Mouse (Mus musculus): ENCODE results near the gene Fignl1.

The Fignl1 gene

DNA sequence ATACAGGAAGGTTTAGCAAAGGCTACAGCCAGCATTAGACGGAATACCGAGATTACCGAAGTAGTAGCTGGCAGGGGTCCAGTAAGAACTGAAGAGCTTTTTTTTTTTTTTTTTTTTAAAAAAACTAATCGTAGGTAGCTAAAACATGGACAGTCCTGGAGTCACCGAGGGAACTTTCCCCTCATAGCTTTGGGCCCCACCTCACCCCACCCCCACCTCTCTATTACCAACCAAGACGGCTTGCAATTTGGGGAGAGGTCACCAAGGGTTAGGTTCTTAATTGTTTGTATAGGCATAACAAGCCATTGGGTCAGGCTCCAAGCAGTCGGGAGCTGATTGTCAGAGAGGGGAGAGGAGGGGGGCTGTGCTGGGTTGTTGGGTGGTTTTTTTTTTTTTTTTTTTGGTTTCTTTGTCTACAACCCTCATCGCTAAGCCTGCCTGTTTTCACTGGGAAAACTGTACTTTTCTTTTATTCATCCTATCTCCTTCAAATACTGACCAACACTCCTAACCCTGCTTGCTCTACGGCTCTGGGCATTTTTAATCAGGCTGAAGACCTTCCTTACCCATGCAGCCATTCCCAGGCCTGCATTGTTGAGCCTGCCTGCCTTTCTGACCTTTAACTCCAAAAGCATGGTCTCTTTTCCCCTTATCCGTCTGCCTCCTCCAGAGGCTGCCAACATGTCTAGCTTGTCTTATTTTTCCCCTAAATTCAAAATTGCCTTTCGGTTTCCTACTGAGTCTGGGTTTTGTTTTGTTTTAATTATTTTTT, 828 bp upstream of the Fignl1 start:
- DNase-seq (ENCODE audit: low read depth), result no peak

DNA sequence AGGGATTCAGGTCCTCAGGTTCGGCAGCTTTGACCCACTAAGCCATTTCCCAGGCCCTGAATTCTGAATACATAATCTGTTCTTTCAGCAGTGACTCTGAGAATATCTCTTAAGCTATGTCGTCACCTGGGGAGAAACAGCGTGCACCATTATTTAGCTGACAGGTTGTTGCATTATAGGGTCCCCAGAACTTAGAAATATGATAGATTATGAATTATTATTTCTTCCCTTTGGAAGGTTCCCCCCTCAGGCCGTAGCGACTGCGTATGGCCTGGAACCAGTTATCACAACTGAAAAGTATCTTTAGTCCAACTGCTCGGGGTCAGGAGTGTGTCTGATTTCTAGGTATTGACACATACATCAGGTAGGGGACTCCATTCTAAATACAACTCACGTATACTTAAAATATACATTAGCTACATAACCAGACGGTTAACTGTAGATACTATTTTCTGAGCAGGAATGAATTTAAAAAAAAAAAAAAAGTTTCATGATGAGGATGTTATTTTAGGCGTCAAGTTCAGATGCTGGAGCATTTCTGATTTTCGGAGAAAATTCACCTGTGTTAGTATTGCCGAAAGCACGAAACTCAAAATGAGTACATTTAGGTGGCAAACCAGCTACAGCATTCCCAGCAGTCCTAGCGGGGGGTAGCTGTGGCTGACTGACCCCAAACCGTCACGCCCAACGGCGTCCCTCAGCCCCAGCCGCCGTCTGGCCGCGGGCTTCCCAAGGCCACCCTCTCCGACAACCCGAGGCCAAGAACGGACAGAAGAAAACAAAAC, 535 bp downstream of the Fignl1 start:
- no peak for DNase-seq (ENCODE audit: low read depth)

DNA sequence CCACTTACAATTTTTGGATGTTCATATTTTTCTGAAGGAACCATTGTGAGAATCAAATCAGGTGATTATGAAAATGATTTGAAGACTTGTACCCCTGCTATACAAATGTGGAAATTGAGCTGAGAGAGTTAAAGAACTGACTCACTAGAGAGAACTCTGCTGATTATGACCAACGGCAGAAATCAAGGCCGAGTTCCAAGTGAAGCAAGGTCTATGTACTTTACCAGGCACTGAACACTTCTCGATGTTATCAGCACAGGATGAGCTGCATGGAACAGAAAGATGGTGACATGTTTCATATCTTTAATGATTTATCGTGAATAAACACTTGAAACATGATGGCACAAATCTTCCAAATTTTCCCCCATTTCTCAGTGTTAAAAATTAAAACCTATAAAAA, 2.8 kb downstream of the Fignl1 start:
- no peak for DNase-seq (ENCODE audit: low read depth)

DNA sequence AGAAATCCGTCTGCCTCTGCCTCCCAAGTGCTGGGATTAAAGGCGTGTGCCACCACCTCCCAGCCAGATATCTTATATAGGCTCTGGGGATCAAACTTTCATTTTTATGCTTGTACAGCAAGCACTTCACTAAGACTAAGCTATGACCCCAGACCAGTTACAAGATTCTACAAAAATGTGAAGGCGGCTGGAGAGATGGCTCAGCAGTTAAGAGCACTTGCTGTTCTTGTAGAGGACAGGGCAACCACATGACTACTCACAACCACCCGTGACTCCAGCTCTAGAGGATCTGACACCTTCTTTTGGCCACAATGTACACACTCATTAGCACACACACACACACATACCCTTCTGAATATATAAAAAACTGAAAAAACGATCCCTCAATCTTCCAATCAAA, 4.3 kb downstream of the Fignl1 start:
- no peak for DNase-seq (ENCODE audit: low read depth)

DNA sequence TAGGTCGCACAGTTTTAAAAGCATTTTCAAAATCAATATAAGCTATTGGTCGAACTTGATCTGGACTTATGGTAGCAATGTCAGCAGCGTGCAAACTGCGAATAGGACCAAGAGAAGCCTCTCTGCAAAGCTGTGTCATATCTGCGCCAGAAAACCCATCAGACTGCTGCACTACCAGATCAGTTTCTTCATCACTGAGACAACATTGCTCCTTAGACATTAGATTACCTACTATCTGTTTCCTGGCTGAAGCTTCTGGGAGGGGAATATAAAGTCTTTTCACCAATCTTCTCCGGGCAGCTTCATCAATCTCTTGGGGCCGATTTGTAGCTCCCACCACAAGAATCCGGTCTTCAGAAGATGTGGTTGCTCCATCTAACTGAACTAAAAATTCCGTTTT, 7.7 kb downstream of the Fignl1 start:
- no peak for DNase-seq (ENCODE audit: low read depth)

DNA sequence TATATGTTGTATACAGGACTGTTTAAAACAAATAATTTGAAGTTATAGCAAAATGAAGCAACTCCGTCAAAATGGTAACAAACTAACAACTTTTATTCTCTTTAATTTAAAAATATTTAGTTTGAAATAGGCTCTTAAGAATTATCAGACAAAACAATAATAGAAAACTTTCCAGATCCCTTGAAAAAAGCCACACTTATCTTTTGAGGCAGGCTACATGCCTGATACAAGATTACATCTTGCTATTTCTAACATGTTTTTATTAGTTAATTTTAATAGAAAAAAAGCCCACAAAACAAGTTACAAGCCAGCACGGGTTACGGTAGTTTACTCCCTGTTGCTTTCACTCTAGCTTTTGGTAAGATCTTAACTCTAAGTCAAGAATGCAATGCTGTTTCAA, 8.5 kb downstream of the Fignl1 start:
- no peak for DNase-seq (ENCODE audit: low read depth)

DNA sequence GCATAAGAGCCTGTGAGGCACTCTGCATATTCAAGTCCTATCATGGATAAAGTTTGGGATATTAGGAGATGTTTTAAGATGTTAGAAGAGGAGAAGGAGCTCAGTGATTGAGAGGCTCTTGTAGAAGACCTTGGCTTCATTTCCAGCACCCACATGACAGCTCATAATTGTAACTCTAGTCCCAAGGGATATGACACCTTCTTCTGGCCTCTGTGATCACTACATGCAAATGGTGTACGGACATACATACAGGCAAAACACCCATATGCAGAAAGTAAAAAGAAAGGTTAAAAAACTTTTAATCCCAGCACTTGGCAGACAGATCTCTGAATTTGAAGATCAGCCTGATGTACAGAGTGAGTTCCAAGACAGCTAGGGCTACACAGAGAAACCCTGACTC, 10.1 kb downstream of the Fignl1 start:
- no peak for DNase-seq (ENCODE audit: low read depth)

DNA sequence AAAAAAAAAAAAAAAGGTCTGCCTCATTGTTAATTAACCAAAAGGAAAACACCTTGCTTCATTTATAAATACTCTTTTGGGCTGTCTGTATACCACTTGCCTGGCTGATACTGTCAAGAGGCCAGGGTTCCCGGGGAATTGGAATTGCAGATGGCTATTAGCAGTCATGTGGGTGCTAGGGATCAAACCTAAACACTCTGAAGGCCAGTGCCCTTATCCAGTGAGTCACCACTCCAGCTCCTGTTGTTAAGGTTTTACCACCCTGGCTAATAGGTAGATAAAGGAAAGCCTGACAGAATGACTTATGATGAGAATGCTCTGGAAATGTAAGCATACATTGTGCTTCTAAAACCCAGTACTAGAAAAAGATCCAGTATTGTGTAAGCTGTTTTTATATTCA, 14.1 kb downstream of the Fignl1 start:
- DNase-seq (ENCODE audit: low read depth), result no peak

DNA sequence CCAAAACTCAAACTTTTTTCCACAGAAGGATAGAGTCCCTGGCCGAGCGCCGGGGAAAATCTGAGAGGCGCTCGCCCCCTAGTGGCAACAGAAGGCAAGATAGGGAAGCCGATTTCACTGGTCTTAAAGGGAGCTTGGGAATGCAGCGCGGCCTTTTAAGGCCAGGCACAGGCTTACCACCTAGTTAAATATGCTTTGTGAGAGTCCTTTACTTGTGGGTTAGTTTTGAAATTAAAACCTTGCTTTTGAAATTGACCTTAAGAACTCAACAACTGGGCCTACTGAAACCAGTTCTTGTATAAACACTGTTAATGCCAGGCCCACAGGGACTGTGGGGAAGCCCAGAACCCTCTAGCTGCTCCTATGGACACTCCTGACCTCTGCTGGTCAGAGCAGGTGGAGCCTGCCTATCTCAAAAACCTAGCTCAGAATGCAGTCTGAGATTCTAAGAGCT, 20.2 kb downstream of the Fignl1 start:
- DNase-seq (ENCODE audit: low read depth), result peak; percentile 90

DNA sequence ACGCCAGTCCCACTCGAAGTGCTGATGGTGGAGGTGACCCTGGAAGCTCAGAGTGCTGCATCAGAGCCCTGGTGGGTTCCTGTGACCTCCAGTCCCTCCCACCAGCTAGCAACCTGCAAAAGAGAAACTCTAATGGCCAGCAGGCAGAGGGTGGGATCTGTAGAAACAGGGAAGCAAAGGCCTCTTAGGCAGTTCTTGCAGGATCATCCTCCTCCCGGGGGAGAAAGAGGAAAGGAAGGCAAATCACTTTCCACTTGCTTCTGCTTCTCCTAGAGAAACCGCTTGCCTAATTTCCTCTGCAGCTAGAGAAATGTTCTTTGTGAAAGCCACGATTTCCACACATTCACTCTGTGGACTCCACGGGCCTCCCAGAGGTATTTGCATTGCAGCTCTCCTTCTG, 23.3 kb downstream of the Fignl1 start:
- no peak for DNase-seq (ENCODE audit: low read depth)

DNA sequence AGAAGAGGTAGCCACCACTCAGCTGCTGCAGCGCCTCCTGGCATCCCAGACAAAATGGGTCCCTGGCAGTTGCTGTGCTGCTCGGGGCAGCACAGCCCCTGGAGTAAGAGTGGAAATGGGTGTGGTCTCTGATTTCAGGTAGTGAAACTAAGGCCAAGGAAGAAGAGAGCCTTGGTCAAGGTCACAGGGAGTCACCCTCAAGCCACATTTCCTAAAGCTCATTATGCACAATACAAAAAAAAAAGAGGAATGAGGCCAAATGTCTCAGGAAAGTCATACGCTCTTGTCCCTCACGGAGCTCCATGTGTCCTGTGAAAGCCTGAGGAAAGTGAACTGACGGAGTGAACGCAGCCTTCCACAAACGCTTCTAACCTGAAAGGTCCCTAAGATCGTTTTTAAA, 27.0 kb downstream of the Fignl1 start:
- no peak for DNase-seq (ENCODE audit: low read depth)

DNA sequence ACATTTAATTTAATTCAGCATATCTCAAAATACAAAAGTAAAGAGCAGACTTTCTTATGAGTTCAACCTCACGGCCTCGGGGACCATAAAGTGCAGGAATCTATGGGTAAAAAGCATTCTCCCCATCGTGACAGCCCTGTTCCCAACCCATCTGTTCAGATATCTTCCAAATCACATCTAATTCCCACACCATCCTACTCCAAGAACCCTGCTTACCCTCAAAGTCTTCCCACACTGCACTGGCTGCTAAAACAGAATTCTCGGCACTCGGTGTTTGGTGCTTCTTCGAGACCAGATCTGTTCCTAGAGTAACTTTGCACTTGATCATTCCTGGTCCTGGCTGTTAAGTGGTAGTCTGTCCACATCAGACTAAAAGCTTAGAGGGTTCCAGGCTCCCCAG, 30.4 kb downstream of the Fignl1 start:
- DNase-seq (ENCODE audit: low read depth), result peak; percentile 16

DNA sequence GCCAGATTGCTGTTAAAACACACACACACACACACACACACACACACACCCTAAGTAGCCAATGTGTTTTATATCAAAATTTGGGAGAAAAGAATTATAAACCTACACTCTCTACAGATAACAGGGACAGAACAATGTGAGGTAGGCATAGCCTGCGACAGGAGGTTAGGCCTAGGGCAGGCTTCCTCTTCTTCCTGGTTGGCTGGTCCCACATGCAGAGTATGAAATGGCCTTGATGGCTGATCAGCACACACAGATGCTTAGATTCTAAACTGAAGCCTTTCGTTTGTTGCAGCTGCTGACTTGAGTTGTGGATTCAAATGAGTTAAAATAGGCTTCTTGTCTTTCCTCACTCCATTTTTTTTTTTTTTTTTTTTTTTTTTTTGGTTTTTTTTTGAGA, 31.0 kb downstream of the Fignl1 start:
- peak; percentile 20 for DNase-seq (ENCODE audit: low read depth)

DNA sequence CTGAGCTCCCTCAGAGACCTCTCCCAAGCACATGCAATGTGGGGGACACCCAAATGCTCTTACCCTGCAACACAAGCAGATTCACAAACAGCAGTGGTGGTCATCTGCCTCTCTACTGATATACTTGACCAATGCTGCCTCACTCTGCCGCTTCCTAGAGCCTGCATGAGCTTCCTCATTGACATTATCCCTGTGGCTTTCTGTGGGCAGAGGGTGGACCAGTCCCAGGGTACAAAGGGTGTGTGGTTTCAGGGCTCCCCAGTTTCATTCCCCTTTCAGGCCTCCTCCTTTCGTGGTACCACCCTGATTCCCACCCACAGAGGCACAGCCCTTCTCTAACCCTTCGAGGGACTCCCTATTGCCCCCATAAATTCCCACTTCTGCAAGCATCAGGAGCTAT, 31.5 kb downstream of the Fignl1 start:
- DNase-seq (ENCODE audit: low read depth), result peak; percentile 19

DNA sequence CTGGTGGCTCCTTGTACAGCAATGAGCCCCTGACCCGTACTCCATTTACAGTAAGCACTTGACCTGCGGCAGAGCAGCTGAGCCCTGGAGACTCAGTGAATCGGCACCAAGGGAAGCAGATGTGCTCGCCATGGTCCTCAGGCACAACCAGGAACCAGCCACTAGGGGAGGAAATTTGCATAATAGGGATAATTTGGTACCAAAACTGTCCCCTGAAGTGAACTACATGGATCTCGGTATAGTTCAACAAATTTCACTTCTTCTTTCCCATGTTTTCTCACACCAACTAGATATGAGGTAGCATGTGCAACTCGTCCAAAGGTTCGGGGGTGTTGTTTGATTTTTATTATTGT, 32.0 kb downstream of the Fignl1 start:
- DNase-seq (ENCODE audit: low read depth), result no peak

DNA sequence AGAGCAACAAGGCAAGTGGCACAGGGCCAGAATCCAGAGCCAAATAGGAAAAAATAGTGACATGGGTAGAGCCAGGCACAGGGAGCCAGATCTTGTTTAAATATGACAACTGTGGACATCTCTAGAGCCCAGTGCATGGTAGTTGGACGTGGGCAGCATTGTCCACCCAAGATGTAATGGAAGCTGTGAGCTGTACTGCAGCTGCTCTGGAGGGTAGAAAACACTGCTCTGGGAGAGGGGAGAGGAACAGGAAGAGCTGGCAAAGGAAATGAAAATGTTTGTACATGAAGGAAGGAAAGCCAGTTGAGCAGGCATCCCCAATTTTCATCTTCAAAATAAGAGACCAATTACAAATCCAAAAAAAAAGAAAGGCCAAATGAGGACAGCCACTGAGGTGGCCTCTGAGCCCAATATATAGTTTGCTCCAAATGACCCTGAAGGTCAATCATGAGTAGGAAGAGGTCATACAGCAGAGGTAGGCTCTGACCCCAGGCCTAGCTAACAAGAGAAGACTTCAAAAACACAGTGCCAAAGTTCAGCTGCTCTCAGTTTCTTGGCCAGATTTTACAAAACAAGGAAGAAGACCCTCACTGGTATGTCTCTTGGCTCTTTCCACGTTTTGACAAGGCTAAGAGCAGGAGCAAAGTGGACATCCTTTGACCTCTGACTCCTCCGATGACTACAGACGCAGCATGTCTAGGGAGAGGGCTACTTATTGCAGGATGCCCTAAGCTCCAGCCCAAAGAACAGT, 32.5 kb downstream of the Fignl1 start:
- DNase-seq (ENCODE audit: low read depth), result peak; percentile 29

DNA sequence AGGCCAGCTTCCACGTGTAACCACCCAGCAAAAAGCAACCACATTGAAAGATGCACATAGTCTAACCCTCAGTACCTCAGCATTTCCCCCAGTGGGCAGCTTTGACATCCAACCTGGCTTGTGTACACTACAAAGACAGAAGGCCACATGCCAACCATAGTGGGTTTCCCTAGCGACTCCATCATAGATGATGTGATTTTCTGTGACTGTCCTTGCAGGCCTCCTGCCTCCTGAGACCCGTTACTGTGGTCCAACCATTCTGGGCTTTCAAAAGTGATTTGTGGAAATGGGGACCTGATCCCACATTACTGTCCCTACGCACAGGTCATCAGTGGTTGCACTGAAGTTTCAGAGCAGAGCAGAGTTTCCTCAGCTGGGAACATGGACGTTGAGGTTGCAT, 33.9 kb downstream of the Fignl1 start:
- no peak for DNase-seq (ENCODE audit: low read depth)

DNA sequence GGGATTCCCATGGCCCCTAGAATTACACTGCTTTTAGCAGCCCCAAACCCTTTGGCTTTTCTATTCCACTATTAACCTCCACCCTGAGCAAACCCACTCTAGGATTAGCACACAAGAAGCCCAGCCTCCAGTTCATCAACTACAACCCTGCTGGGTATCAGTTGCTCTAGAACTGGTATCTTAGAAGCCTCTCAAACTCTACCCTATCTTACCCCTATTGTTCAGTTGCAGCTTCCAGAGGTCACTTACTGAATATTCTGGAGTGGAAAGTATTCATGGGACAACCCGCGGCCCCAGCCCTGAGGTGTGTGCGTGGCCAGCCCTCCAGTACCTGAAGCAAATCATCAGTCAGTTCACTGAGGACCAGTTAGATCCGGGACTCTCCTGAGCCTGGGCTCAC, 34.4 kb downstream of the Fignl1 start:
- no peak for DNase-seq (ENCODE audit: low read depth)

DNA sequence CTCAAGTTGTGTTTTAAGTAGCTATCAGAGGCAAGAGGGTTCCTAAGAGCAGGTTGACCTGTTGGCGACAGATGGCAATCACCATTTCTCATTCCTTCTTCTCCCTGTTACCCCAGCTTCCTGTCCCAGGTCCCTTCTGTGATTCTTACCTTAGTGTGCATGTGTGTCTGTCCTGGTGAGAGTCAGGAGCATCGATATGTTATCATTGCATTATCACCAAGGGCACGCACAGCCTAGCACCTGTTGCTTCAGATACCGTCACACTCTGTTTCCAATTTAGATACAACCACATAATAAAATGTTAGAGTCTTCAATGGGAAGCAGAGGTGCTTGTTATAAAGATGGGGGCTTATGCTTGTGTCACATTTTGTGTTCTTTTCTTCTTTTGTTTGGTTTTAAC, 36.6 kb downstream of the Fignl1 start:
- no peak for DNase-seq (ENCODE audit: low read depth)

DNA sequence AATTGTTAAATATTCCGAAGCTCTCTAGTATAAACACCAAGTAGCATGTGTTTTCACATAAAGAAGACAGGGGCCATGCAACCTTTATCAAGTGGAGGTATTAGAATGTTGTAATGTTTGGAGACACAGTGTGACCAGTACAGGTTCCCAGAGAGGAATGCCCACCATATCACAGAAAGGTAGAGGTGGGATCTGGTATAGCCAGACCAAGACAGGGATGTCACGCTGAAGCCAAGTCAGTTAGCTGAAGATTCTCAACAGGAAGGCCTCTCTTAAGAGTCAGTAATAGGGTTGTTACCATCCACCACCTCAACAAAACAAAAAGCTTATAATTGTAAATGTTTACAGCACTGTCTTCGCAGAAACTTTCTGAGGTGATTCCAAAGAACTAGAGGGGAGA, 38.1 kb downstream of the Fignl1 start:
- DNase-seq (ENCODE audit: low read depth), result no peak

DNA sequence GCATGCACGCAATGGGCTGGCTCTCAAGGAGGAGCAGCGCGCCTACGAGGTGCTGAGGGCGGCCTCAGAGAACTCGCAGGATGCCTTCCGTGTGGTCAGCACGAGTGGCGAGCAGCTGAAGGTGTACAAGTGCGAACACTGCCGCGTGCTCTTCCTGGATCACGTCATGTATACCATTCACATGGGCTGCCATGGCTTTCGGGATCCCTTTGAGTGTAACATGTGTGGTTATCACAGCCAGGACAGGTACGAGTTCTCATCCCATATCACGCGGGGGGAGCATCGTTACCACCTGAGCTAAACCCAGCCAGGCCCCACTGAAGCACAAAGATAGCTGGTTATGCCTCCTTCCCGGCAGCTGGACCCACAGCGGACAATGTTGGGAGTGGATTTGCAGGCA, 39.5 kb downstream of the Fignl1 start:
- no peak for DNase-seq (ENCODE audit: low read depth)

DNA sequence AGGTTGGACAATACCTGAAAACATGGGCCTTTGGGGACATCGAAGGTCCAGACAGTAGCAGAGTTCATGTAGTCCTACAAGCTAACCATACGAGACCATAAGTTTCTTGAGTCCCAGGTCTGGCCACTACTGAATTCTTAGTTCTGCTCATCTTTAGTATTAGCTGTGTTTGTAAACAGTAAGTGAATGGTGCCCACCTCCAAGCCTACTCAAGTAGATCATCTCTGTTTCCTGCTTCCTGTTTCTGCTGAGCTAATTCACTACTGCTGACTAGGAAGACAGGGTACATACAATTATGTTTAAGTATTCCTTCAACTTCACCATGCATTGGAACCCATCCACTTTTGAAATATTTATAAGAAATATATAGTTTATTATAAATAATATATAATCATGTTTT, 40.7 kb downstream of the Fignl1 start:
- no peak for DNase-seq (ENCODE audit: low read depth)

DNA sequence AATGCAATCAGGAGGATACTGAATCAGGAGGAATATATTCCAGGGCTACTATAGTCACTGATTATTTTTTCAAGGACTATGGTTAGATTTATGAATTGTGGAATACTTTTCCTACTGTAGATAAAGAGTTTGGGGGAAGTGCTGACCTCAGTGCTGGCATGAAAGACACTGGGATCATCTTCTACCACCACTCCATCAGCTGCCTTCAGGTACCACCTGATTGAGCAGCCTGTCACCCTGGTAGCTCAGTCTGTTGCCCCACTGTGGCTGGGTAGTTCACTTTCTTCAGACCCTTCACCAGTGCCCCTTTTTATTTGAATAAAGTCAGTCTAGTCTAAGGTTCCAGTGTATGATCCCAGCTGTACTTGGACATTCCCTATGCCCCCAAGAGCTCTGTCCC, 42.0 kb downstream of the Fignl1 start:
- no peak for DNase-seq (ENCODE audit: low read depth)

Measured in induced T-regulatory cell, adult 2 months (primary cell).